ENCODE assay signal across 9 mouse cellular contexts in the genomic region with DNA sequence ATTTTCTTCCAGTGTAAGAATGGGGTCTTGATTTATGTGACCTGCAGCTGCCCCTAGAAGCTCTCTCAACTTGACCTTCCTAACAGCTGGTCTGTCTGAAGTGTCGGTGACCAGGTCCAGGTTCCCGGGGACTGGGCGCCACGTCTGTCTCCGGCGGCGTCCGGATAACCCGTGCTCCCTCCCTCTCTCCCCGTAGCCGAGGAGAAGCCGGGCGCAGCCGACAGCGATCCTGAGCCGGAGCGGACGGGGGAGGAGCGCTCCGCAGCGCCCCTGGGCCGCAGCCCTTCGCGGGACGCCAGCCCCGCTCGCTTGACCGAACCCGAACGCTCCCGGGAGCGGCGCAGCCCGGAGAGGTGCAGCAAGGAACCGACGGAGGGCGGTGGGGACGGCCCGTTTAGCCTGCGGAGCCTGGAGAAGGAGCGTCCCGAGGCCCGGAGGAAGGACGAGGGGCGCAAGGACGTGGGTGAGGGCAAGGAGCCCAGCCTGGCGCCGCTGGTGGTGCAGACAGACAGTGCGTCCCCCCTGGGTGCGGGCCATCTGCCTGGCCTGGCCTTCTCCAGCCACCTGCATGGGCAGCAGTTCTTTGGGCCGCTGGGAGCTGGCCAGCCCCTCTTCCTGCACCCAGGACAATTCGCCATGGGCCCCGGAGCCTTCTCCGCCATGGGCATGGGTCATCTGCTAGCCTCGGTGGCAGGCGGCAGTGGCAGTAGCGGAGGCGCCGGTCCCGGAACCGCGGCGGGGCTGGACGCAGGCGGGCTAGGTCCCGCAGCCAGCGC. TPM values are rescaled to one million over a fixed set of nuclear protein-coding genes. Genes with fewer than 3 reads are reported as not detected.
DNase-seq lines count a peak whose midpoint lies in the region; ATAC-seq and TF ChIP-seq lines count a peak whose summit lies in the region.
"Had no signal": no experiment of that assay in that cellular context is flagged by ENCODE, and none has a peak within 500 bp of the region (broad histone marks: within the 10 kb centered on the region; RNA-seq: fewer than 3 reads in every experiment).

No protein-coding gene starts in this region.

- H3K79me2 ChIP-seq in liver, adult 2 months (ENCODE audit: control insufficient read depth, insufficient read depth, low read length) = no peaks in the 10 kb centered on the region

- ATAC-seq in embryonic facial prominence, embryonic 13.5 days (ENCODE audit: insufficient number of reproducible peaks, insufficient read depth, low FRiP score, low TSS enrichment, low read depth) = no peak
- ATAC-seq in intestine, embryonic 14.5 days (replicated peaks; ENCODE audit: low FRiP score, low TSS enrichment, low read depth) = no peak
- ATAC-seq in midbrain, embryonic 16.5 days = no peak

- no peak overlapping the region for H3K9ac ChIP-seq in liver, adult 2 months (ENCODE audit: low read depth, low read length)
- peak overlapping the region; percentile 100 for H3K9ac ChIP-seq in embryonic facial prominence, embryonic 13.5 days
- peak overlapping the region; percentile 78 for H3K9ac ChIP-seq in intestine, embryonic 14.5 days (ENCODE audit: low read length)
- no peak overlapping the region for H3K9ac ChIP-seq in midbrain, embryonic 16.5 days (ENCODE audit: low read depth, low read length)

- H3K27ac ChIP-seq in liver, adult 2 months (replicated peaks; ENCODE audit: insufficient read depth, low read depth, low read length) = no peak overlapping the region
- peak overlapping the region; percentile 99 for H3K27ac ChIP-seq in embryonic facial prominence, embryonic 13.5 days
- H3K27ac ChIP-seq in intestine, embryonic 14.5 days (ENCODE audit: low read depth) = peak overlapping the region; percentile 67
- H3K27ac ChIP-seq in midbrain, embryonic 16.5 days (ENCODE audit: low read length) = no peak overlapping the region

- H3K4me1 ChIP-seq in liver, adult 2 months (ENCODE audit: control insufficient read depth, insufficient read depth, low read length) = peaks cover 4% of the 10 kb centered on the region; the same call in 1 of the 2 replicates
- H3K4me1 ChIP-seq in embryonic facial prominence, embryonic 13.5 days = peaks cover 49% of the 10 kb centered on the region
- peaks cover 26% of the 10 kb centered on the region for H3K4me1 ChIP-seq in intestine, embryonic 14.5 days (replicated peaks; ENCODE audit: control insufficient read depth, insufficient read depth, low read length)
- peaks cover 12% of the 10 kb centered on the region for H3K4me1 ChIP-seq in midbrain, embryonic 16.5 days (ENCODE audit: control insufficient read depth, insufficient read depth, low read length)

- no peaks in the 10 kb centered on the region for H3K36me3 ChIP-seq in liver, adult 2 months (ENCODE audit: control insufficient read depth, insufficient read depth, low read length)
- peaks cover 49% of the 10 kb centered on the region for H3K36me3 ChIP-seq in embryonic facial prominence, embryonic 13.5 days
- H3K36me3 ChIP-seq in intestine, embryonic 14.5 days (ENCODE audit: control insufficient read depth, insufficient read depth, low read length) = no peaks in the 10 kb centered on the region
- H3K36me3 ChIP-seq in midbrain, embryonic 16.5 days (ENCODE audit: control insufficient read depth, insufficient read depth, low read length) = no peaks in the 10 kb centered on the region

- peak overlapping the region; percentile 2; the same call in 1 of the 2 replicates for H3K4me3 ChIP-seq in liver, adult 2 months (ENCODE audit: insufficient read depth, low read depth, low read length)
- peak overlapping the region; percentile 88 for H3K4me3 ChIP-seq in embryonic facial prominence, embryonic 13.5 days
- peak overlapping the region; percentile 63 for H3K4me3 ChIP-seq in intestine, embryonic 14.5 days (ENCODE audit: low read depth, low read length)
- H3K4me3 ChIP-seq in midbrain, embryonic 16.5 days (ENCODE audit: low read depth, low read length) = 0 out of 2 replicates have a peak overlapping the region, but pooled peaks have one; percentile 10

- WGBS in liver, adult 2 months = 16% methylated on average over 67 of the region's 67 CpGs
- WGBS in embryonic facial prominence, embryonic 13.5 days = under 1% methylated on average over 65 of the region's 67 CpGs
- WGBS in intestine, embryonic 14.5 days = 6% methylated on average over 65 of the region's 67 CpGs
- under 1% methylated on average over 67 of the region's 67 CpGs for WGBS in midbrain, embryonic 16.5 days

- no peak for TF ChIP-seq POLR2A in liver, adult 2 months (IDR thresholded peaks at IDR 0.05; ENCODE audit: extremely low read depth, insufficient read depth, low read length)

- TF ChIP-seq CTCF in liver, adult 2 months (IDR thresholded peaks at IDR 0.05; ENCODE audit: low read depth, low read length) = no peak

- no peak for DNase-seq in liver, adult 2 months (ENCODE audit: extremely low read depth, low read depth, low spot score)
- no peak for DNase-seq in liver
- DNase-seq in intestine, embryonic 14.5 days (ENCODE audit: low spot score) = peak; percentile 77
- DNase-seq in T-cell, adult 2 months (ENCODE audit: low spot score) = no peak
- DNase-seq in natural killer cell, adult 2 months (ENCODE audit: low spot score in 2 of 2) = no peak
- no peak for DNase-seq in frontal cortex, postnatal 25 days (ENCODE audit: low spot score in 2 of 2)

- H3K4me2 ChIP-seq in embryonic facial prominence, embryonic 13.5 days = peak overlapping the region; percentile 86
- H3K4me2 ChIP-seq in intestine, embryonic 14.5 days (ENCODE audit: low read length) = peak overlapping the region; percentile 84
- H3K4me2 ChIP-seq in midbrain, embryonic 16.5 days (ENCODE audit: low read length) = no peak overlapping the region

- peaks cover 35% of the 10 kb centered on the region for H3K27me3 ChIP-seq in liver, adult 2 months (ENCODE audit: control insufficient read depth, insufficient read depth, low read length)
- H3K27me3 ChIP-seq in embryonic facial prominence, embryonic 13.5 days = peaks cover 46% of the 10 kb centered on the region
- H3K27me3 ChIP-seq in intestine, embryonic 14.5 days (replicated peaks; ENCODE audit: control insufficient read depth, insufficient read depth, low read length) = peaks cover 88% of the 10 kb centered on the region
- H3K27me3 ChIP-seq in midbrain, embryonic 16.5 days (ENCODE audit: control insufficient read depth, insufficient read depth, low read depth, low read length) = peaks cover 63% of the 10 kb centered on the region

- no peaks in the 10 kb centered on the region for H3K9me3 ChIP-seq in embryonic facial prominence, embryonic 13.5 days
- H3K9me3 ChIP-seq in intestine, embryonic 14.5 days (ENCODE audit: control insufficient read depth, low read length) = no peaks in the 10 kb centered on the region
- H3K9me3 ChIP-seq in midbrain, embryonic 16.5 days (replicated peaks; ENCODE audit: control insufficient read depth, low read length, poor library complexity, severe bottlenecking) = no peaks in the 10 kb centered on the region

RNA-seq across cellular contexts. Expression of a gene that starts 5.5 kb away (rescaled TPM):
- 1.3 and 1.4 TPM in 2 replicates for total RNA-seq in liver, adult 2 months (2014; rRNA removed)
- polyA plus RNA-seq in liver, adult 2 months (2012; rRNA removed) = 2.4 and 3.0 TPM in 2 replicates
- 14.2 and 14.5 TPM in 2 replicates for polyA plus RNA-seq in embryonic facial prominence, embryonic 13.5 days (2015; fragmentation: Nextera tagmentation; extraction: Ambion mirVana)
- 7.2 and 7.7 TPM in 2 replicates for polyA plus RNA-seq in intestine, embryonic 14.5 days (2014; fragmentation: Nextera tagmentation; extraction: Ambion mirVana)
- polyA plus RNA-seq in midbrain, embryonic 16.5 days (2015; fragmentation: Nextera tagmentation; extraction: Ambion mirVana) = 0.39 and 0.57 TPM in 2 replicates

RNA-seq across cellular contexts. Expression of a gene that starts 12.3 kb away (rescaled TPM):
- not detected in 2 replicates for total RNA-seq in liver, adult 2 months (2014; rRNA removed)
- polyA plus RNA-seq in liver, adult 2 months (2012; rRNA removed) = not detected in 2 replicates
- polyA plus RNA-seq in embryonic facial prominence, embryonic 13.5 days (2015; fragmentation: Nextera tagmentation; extraction: Ambion mirVana) = not detected in 2 replicates
- not detected in 2 replicates for polyA plus RNA-seq in intestine, embryonic 14.5 days (2014; fragmentation: Nextera tagmentation; extraction: Ambion mirVana)
- polyA plus RNA-seq in midbrain, embryonic 16.5 days (2015; fragmentation: Nextera tagmentation; extraction: Ambion mirVana) = not detected in 2 replicates
- total RNA-seq: heart, postnatal 36 days had no signal

RNA-seq across cellular contexts. Expression of a gene that starts 48.4 kb away (rescaled TPM):
- total RNA-seq in liver, adult 2 months (2014; rRNA removed) = not detected in 2 replicates
- polyA plus RNA-seq in liver, adult 2 months (2012; rRNA removed) = 0.02 TPM in 1 of 2 replicates, not detected in the other
- 3.0 and 3.1 TPM in 2 replicates for polyA plus RNA-seq in embryonic facial prominence, embryonic 13.5 days (2015; fragmentation: Nextera tagmentation; extraction: Ambion mirVana)
- polyA plus RNA-seq in intestine, embryonic 14.5 days (2014; fragmentation: Nextera tagmentation; extraction: Ambion mirVana) = not detected in 2 replicates
- polyA plus RNA-seq in midbrain, embryonic 16.5 days (2015; fragmentation: Nextera tagmentation; extraction: Ambion mirVana) = 0.17 and 0.43 TPM in 2 replicates
- total RNA-seq: heart, postnatal 36 days had no signal

Comparison
In these comparisons a context has a peak if more than half of its experiments do, and no peak if none do; other contexts are left out.
1. H3K27ac ChIP-seq: peak in embryonic facial prominence, embryonic 13.5 days (single experiment) and intestine, embryonic 14.5 days (single experiment); none in liver, adult 2 months (single experiment) and midbrain, embryonic 16.5 days (single experiment).
2. H3K4me3 ChIP-seq: peak in every context shown above with its lines; median percentile 88 in embryonic facial prominence, embryonic 13.5 days; 63 in intestine, embryonic 14.5 days; 10 in midbrain, embryonic 16.5 days; 2 in liver, adult 2 months.
3. H3K9ac ChIP-seq: peak in embryonic facial prominence, embryonic 13.5 days (single experiment) and intestine, embryonic 14.5 days (single experiment); none in liver, adult 2 months (single experiment) and midbrain, embryonic 16.5 days (single experiment).